Mouse (Mus musculus) heart, embryonic 11.5 days (tissue): ENCODE measurements at regions not wholly inside any gene's neighbourhood (a gene's known extent, or its start where the extent isn't known, plus 50 kb on each side); places are given as distances from the start of the nearest gene placed in this dataset.

Source experiments
- ATAC-seq: fragments of 200-750 bp; cut with Nextera tagmentation; replicated peaks from 2 replicates; pipeline ENCODE4 v1.8.0; 2017; ENCODE audit warnings: moderate library complexity; ENCODE audit not compliant: insufficient number of reproducible peaks, low FRiP score, low TSS enrichment
- H3K27ac ChIP-seq: fragments of 300-500 bp; sonication (generic); 2 replicates; pipeline ENCODE4 v1.5.1; 2014; ENCODE audit warnings: mild to moderate bottlenecking, low read depth, low read length
- H3K27me3 ChIP-seq: fragments of 300-500 bp; sonication (generic); 2 replicates; pipeline ENCODE4 v1.6.1; 2014; ENCODE audit warnings: mild to moderate bottlenecking, low read length, mixed read lengths; ENCODE audit not compliant: control insufficient read depth, insufficient read depth
- H3K36me3 ChIP-seq: fragments of 300-500 bp; sonication (generic); 2 replicates; pipeline ENCODE4 v1.6.1; 2014; ENCODE audit warnings: mild to moderate bottlenecking, low read length, moderate library complexity, mixed read lengths; ENCODE audit not compliant: control insufficient read depth, insufficient read depth
- H3K4me1 ChIP-seq: fragments of 300-500 bp; sonication (generic); 2 replicates; pipeline ENCODE4 v1.6.1; 2014; ENCODE audit warnings: low read length; ENCODE audit not compliant: control insufficient read depth, insufficient read depth
- H3K4me2 ChIP-seq: fragments of 300-500 bp; sonication (generic); 2 replicates; pipeline ENCODE4 v1.6.1; 2014; ENCODE audit warnings: mild to moderate bottlenecking, moderate library complexity
- H3K4me3 ChIP-seq: fragments of 300-500 bp; sonication (generic); 2 replicates; pipeline ENCODE4 v1.5.1; 2014; ENCODE audit warnings: low read depth, low read length
- H3K9ac ChIP-seq: fragments of 300-500 bp; sonication (generic); 2 replicates; pipeline ENCODE4 v1.6.1; 2014; ENCODE audit warnings: mild to moderate bottlenecking, low read depth, low read length, moderate library complexity
- H3K9me3 ChIP-seq: fragments of 300-500 bp; sonication (generic); replicated peaks from 2 replicates; pipeline ENCODE4 v1.6.1; 2016; ENCODE audit warnings: low read length; ENCODE audit not compliant: control insufficient read depth
- WGBS: fragments of 180-500 bp; shearing (Covaris S2); extraction: QIAGEN DNeasy Blood & Tissue Kit; methylation state at CpG from one replicate; pipeline ENCODE4 v1.1.7; 2014; ENCODE audit not compliant: insufficient replicate concordance; 5-methylcytosine and 5-hydroxymethylcytosine counted together

DNA sequence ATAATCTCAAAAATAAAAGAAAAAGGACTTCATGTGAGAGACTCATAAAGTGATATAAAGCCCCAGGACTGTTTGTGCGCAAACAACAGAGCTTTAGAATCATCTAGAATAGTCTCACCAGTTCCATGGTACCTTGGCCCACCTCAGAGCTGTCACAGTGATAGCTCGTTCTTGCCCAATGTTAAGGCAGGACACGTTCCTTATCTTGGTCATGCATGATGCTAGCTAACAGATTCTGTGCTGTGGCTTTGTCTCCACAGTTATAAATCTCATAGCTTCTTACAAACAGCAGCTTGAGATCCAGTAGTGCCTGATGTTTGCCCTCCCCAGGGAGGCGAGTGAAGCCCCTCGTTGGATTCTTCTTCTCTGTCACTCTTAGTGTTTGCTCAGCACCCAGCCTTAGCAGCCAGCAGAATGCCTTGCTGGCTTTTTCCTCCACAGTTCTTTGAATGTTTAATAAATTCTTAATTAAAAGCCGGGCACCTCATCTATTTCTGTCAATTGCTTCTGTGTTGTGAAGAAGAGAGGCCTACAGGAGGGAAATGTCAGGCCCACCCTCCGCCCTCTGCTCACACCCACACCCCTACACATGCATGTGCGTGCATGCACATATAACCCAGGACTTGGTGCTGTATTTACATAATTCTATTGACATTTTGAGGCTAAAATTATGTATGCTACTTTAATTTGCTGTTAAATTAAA is 515.6 kb upstream of the Fam160b2 start:
- no peak overlapping the region for H3K27ac ChIP-seq
- no peaks in the 10 kb centered on the region for H3K36me3 ChIP-seq
- H3K4me3 ChIP-seq = no peak overlapping the region
- H3K9ac ChIP-seq = no peak overlapping the region
- no peaks in the 10 kb centered on the region for H3K4me1 ChIP-seq
- H3K4me2 ChIP-seq = no peak overlapping the region
- whole genome bisulfite sequencing = 73% methylated on average over 8 of the region's 8 CpGs
- no peaks in the 10 kb centered on the region for H3K9me3 ChIP-seq
- ATAC-seq = no peak
- H3K27me3 ChIP-seq = no peaks in the 10 kb centered on the region

DNA sequence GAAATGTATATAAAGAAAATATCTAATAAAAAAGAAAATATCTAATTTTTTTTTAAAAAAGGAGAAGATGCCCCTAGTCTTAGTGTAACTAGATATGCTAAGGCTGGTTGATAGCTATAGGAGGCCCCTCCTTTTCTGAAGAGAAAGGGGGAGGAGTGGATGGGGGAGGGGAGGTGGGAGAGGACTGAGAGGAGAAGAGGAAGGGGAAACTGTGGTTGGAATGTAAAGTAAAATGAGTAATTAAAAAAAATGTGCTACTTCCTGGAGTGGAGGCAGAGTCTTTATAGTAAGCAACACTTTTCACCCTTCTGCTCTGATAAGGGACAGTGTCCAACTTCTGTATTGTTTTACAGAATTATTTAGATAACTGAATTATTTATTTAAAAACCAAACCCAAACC is 513.6 kb upstream of the Fam160b2 start:
- Histone ChIP-seq H3K4me2 (no peak overlapping the region), H3K4me3 (no peak overlapping the region), H3K27ac (no peak overlapping the region), H3K9ac (no peak overlapping the region), H3K9me3 (no peaks in the 10 kb centered on the region), H3K4me1 (no peaks in the 10 kb centered on the region), H3K27me3 (no peaks in the 10 kb centered on the region), H3K36me3 (no peaks in the 10 kb centered on the region)
- no peak for ATAC-seq

DNA sequence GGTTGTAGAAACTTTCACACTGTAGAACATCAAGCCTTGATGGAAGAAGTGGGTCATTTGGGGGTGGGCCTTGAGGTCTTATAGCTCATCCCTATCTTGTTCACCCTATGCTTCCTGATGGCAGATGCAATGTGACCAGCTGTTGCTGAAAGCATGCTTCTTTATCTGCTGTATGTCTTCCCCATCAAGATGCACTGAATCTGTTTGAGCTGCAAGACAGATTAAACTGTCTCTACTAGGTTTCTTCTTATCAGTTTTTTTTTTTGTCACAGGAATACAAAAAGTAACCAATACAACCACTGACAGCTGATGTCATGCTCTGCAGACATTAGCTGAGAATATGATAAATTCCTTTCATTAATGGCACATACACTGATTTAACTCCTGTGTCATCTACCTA is 505.0 kb upstream of the Fam160b2 start:
- Histone ChIP-seq H3K27ac (no peak overlapping the region), H3K4me2 (no peak overlapping the region), H3K9me3 (no peaks in the 10 kb centered on the region), H3K27me3 (no peaks in the 10 kb centered on the region), H3K9ac (no peak overlapping the region), H3K4me3 (no peak overlapping the region), H3K36me3 (no peaks in the 10 kb centered on the region), H3K4me1 (no peaks in the 10 kb centered on the region)
- ATAC-seq = no peak

DNA sequence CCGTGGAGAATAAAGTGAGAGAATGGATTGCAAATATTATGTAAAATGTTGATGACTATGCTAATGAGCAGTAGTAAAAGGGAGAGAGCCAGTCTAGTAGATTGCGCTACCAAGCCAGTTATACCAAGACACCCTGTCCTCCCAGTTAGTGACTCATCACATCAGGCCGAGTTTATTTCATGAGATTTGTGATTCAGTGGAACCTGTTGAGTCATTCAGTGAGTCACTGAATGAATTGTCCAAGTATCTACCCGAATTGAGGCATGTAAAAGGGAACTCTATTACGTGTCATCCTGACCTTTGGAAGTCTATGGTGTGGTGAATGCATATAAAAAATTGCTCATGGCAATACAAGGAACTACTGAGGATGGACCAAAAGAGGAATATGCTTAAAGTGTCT is 504.3 kb upstream of the Fam160b2 start:
- WGBS = 76% methylated on average over 5 of the region's 5 CpGs
- ATAC-seq = no peak
- no peaks in the 10 kb centered on the region for H3K9me3 ChIP-seq

DNA sequence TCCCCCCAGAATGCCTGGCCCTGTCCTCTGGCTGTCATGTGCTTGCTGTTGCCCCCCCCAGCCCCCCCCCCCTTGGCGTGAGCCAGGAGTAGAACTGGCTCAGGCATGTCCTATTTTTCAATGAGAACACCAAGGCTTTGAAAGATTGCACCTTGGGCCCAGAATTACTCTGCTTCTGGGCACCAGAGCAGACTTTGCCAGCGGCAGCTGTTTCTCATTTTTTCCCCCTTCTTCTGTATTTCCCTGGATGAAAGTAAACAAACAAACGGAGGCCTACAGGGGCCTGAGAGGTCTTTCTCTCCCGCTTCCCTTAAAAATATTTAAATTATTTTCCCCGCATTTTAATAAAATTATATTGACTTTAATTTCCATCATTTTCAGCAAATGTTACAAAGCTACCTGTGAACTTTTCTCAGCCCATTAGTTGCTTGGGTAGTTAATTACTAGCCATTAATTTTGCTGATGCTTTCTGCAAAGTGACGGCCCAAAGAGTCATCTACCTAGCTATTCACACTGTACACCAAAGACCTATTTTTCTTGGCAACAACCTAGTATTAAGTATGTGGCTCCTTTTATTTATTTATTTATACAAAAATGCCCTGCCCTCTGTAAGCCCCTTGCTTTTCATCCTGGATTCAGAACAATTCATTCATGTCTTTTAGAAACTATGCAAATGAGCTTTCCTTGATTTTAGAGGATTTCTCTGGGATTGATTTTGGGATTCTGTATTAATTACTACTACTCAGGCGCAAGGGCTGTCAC is 496.2 kb upstream of the Fam160b2 start:
- Histone ChIP-seq H3K4me3 (no peak overlapping the region), H3K27ac (no peak overlapping the region), H3K36me3 (no peaks in the 10 kb centered on the region), H3K9ac (no peak overlapping the region), H3K27me3 (no peaks in the 10 kb centered on the region), H3K4me2 (no peak overlapping the region), H3K9me3 (no peaks in the 10 kb centered on the region), H3K4me1 (0 out of 2 replicates have a peak, but pooled peaks cover 3% of the 10 kb centered on the region)
- no peak for ATAC-seq
- WGBS = 68% methylated on average over 7 of the region's 7 CpGs

More for the DNA sequence above, 504.3 kb upstream of the Fam160b2 start:
- Histone ChIP-seq H3K4me1 (no peaks in the 10 kb centered on the region), H3K27ac (no peak overlapping the region), H3K4me3 (no peak overlapping the region), H3K27me3 (no peaks in the 10 kb centered on the region), H3K9ac (no peak overlapping the region), H3K36me3 (no peaks in the 10 kb centered on the region), H3K4me2 (no peak overlapping the region)

DNA sequence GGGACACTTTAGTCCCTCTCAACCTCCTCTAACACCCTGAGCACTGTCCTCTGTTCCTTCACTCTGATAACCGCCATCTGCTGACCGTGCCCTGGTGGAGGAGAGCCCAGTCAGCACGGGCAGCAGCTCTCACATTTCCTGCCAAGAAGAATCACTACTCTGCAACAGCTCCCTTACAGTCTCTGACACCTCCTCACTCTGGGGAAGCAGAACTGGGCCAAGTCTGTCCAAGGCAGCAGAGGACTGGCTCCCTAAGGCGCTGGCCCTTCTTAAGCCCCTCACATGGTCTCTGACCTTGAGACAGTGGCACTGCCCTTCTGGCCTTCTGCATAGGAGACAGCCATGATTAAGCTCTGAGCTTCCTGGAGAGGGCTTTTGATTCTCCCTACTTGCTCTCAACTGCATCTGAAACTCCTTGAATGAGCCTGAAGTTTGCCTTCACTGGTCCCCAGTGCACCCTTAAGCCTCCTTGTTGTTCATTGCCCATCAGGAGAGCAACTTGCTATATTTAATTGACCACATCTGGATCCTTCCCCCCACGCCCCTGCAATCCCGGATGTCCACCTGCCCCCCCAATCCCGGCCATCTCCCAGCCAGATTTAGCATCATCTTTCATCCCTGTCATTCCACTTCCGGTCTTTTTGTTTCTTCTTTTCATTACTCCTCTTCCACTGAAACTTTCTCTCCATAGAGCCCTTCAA is 493.1 kb upstream of the Fam160b2 start:
- H3K27ac ChIP-seq = no peak overlapping the region
- H3K27me3 ChIP-seq = no peaks in the 10 kb centered on the region
- no peak overlapping the region for H3K9ac ChIP-seq
- no peak overlapping the region for H3K4me3 ChIP-seq
- H3K4me2 ChIP-seq = no peak overlapping the region
- H3K36me3 ChIP-seq = no peaks in the 10 kb centered on the region
- H3K4me1 ChIP-seq = 0 out of 2 replicates have a peak, but pooled peaks cover 3% of the 10 kb centered on the region
- no peak for ATAC-seq
- no peaks in the 10 kb centered on the region for H3K9me3 ChIP-seq
- WGBS = 52% methylated on average over 8 of the region's 8 CpGs

DNA sequence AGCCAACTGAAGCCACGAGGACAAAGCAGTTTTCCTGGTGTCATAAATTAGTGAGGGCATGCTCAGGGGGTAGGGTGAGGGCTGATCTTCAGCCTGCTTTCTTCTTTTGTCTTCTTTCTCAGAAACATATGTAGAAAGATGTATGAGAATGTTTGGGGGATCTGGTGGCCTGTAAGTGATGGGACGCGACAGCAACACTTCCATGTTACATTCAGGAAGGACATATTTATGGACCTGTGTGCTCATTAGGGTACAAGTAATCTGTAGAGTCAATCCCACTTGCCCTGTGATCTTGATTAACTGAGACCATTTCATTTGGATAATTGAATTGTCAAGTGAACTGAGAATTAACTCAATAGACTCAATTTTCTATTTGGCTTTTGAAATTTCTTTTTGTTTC is 486.1 kb upstream of the Fam160b2 start:
- no peaks in the 10 kb centered on the region for H3K27me3 ChIP-seq
- 88% methylated on average over 3 of the region's 3 CpGs for WGBS
- H3K4me2 ChIP-seq = no peak overlapping the region
- H3K9me3 ChIP-seq = no peaks in the 10 kb centered on the region
- H3K4me1 ChIP-seq = no peaks in the 10 kb centered on the region
- no peak for ATAC-seq
- H3K27ac ChIP-seq = no peak overlapping the region
- no peak overlapping the region for H3K4me3 ChIP-seq
- no peak overlapping the region for H3K9ac ChIP-seq
- H3K36me3 ChIP-seq = no peaks in the 10 kb centered on the region

DNA sequence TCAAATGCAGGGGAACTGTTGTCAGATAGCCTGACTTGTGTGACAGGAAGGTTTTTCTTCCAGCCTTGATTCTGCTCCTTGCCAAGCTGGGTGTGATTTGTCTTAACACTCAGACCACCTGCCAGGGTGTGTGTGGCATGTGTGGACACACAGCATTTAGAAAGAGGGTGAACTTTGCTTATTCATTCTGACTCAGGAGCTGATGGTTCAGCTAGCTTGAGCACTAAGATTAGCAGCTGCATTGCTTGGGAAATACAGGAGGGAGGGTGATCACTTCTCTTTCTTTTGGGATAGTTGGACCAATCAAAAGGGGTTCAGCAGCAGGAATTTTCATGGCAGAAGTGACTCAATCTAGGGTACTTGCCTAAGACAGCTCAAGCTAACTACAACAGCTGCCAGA is 482.7 kb upstream of the Fam160b2 start:
- H3K36me3 ChIP-seq = no peaks in the 10 kb centered on the region
- no peak overlapping the region for H3K9ac ChIP-seq
- H3K4me2 ChIP-seq = no peak overlapping the region
- H3K4me3 ChIP-seq = no peak overlapping the region
- H3K9me3 ChIP-seq = no peaks in the 10 kb centered on the region
- H3K4me1 ChIP-seq = no peaks in the 10 kb centered on the region
- H3K27ac ChIP-seq = no peak overlapping the region
- no peak for ATAC-seq
- no peaks in the 10 kb centered on the region for H3K27me3 ChIP-seq
